Mouse (Mus musculus) spleen, adult 2 months (tissue): ENCODE results near the gene Lrriq1.

ENCODE experiments used
- CTCF ChIP-seq: fragments of 200-500 bp; IDR thresholded peaks from 2 replicates; pipeline ENCODE4 v1.5.1; 2011; ENCODE audit warnings: mild to moderate bottlenecking, inconsistent platforms; ENCODE audit not compliant: insufficient read depth, insufficient read length, insufficient replicate concordance; ENCODE audit errors: extremely low read depth
- POLR2A ChIP-seq: fragments of 200-500 bp; IDR thresholded peaks from 2 replicates; pipeline ENCODE4 v1.6.1; 2011; ENCODE audit warnings: low read depth, low read length, inconsistent platforms

DNA sequence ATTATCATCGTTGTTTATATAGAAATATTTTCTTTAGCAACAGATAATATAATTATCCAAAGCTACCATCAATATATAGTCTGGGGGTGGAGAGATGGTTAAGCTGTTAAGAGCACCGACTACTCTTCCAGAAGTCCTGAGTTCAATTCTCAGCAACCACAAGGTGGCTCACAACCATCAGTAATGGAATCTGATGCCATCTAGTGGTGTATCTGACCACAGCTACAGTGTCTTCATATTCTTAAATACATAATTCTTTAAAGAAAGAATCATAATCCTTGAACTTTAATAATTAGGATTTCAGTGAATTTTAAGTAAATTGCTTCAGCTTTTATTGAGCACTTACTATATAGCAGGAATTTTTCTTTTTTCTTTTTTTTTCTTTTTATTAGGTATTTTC, 128.0 kb downstream of the Lrriq1 start:
- TF ChIP-seq CTCF, result no peak
- TF ChIP-seq POLR2A, result no peak
